Mouse (Mus musculus): ENCODE data around the gene Sp2. TPM values are rescaled to one million over a fixed set of nuclear protein-coding genes. Genes with fewer than 3 reads are reported as not detected.

The Sp2 gene
- total RNA-seq, 2 experiments from 2014 or later: 15.2 to 15.9 TPM

DNA sequence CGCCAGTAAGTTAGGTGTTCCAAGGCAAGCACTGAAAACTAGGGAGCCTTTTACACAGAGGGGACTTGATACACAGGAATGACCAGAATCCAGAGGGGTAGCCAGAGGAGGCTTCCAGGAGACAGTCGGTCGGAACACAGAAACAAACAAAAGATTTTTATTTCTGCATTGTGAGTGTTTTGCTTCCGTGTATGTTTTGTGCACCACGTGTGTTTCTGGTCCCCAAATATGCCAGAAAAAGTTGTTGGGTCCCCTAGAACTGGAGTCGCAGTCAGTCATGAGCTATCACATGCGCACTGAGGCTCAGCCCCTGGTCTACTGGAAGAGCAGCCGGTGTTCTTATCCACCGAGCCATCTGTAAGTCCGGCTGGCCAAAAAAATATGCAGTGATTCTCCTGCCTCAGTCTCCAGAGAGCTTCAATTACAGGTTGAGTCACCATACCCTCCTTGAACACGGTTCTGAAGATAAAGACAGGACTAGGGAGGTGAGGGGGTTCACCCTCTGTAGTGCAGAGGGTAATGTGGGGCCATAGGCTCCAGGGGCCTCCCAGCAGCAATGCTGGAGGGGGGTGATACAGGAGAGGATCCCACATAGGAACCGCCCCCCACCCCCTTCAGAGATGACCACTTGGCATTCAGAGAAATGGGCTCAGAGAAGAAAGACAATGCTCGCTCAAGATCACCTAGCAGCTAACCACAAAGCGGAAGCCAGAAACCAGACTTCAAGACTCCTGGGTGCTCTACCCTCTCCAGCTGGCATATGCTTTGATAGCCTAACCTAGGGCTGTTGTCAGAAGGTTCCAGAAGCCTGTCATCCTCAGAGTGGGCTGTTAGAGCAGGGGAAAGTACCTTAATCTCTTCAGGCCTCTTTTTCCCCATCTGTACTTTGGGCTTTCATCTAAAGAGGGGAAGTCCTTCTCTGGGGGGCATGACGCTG lies 13.3 kb upstream of the Sp2 start:
- DNase-seq: no peak

DNA sequence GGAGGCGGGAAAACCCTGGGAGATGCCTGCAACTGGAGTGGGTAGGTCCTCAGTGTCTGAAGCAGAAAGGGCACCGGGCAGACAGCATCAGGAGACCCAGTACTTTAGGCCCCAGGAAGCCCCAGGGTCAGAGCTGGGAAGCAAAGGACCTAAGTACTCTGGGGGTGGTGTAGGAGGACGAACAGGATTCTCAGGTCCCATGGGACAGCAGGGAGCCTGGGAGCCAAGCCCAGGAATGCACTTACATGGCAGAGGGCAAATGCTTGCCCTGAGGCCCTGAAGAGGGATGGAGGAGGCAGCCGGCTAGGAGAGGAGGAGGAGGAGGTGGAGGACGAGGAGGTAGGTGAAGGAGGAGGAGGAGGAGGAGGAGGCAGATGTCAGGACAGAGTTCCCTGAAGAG lies 12.3 kb upstream of the Sp2 start:
- no peak for DNase-seq

- no peak for DNase-seq
Observed at GRCm38 (mm10) chr11:96992722-96993311, 10.1 kb upstream of the Sp2 start.

DNA sequence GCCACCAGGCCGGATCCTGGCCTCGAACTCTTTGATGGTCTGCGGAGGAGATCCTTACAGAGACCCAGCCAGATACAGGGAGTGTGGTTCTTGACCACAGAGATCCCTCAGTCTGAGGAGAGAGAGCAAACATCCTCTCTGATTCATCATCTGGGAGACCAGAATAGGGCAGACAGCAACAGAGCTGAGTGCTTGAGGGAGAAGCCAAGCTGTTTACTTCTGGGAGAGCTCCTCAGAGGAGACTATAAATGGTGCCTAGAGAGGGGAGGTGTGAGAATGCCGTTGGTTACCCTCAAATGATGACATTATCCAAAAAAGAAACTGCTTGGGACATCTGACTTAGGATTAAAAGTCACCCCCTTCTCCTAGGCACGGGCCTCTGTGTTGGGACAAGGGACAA lies 8.7 kb upstream of the Sp2 start:
- DNase-seq: no peak

- DNase-seq: no peak
Observed at GRCm38 (mm10) chr11:96987873-96988655, 5.3 kb upstream of the Sp2 start.

- DNase-seq: no peak
Observed at GRCm38 (mm10) chr11:96986463-96986862, 3.7 kb upstream of the Sp2 start.

- no peak for DNase-seq
Observed at GRCm38 (mm10) chr11:96984903-96985302, 2.1 kb upstream of the Sp2 start.

DNA sequence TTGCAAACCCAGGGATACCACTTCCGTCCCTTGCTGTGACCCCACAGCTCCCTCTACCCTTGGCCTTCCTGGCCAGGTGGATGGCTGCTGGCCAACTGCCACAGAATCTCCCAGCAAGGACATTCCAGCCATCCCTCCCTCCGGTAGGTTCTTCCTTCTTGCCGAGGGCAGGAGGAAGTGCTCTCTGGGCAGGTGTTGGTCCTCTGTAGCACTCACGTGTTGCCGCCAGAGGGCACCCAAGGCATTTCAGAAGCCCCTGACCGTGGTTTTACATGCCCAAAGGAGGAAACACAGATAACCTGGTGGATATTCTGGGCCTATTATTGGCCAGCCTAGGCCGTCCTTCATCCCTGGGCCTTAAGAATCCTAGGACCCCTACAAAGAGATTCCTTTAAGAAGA lies 404 bp downstream of the Sp2 start:
- peak; percentile 76 for DNase-seq

GRCm38 (mm10) chr11:96981461-96981860 lies 1.3 kb downstream of the Sp2 start:
- no peak for DNase-seq

- DNase-seq: no peak
Observed at GRCm38 (mm10) chr11:96980021-96980420, 2.7 kb downstream of the Sp2 start.

GRCm38 (mm10) chr11:96979329-96979728 lies 3.4 kb downstream of the Sp2 start:
- no peak for DNase-seq

DNA sequence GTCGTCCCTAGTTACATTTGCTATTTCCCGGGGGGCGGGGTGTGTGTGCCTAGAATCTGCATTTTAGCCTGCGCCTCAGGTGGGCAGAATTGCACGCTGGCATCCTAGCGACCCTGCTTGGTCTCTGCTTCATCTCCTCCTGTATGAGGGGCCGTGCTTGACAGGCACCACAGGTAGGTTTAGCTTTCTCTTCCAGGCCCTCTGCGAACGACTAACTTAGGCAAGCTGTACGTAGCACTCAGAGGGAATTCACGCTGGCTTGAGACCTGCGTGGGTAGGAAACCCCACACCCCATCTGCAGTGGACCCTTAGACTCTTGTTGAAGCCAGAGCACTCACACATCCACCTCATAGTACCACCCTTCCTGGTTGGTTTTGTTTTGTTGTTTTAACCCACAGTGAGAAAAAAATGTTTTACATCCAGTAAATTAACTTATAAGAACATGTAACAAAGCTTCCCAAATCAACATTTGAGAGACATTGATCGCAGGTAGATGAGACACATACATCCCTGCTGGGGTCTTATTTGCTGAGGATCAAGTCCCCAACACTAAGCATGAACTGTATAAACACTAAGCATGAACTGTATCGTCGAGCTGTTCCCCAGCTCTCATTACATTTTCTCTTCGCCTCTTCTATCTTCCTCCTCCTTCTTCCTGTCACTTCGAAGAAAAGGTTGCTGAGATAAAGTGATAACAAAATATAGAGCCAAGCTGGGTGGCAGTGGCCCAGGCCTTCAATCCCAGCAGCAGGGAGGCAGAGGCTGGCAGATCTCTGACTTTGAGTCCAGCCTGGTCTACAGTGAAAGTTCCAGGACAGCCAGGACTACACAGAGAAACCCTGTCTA lies 4.1 kb downstream of the Sp2 start:
- no peak for DNase-seq

- DNase-seq: peak; percentile 96
Observed at GRCm38 (mm10) chr11:96977606-96978400, 5.0 kb downstream of the Sp2 start.

GRCm38 (mm10) chr11:96976911-96977591 lies 5.7 kb downstream of the Sp2 start:
- DNase-seq: peak; percentile 90

DNA sequence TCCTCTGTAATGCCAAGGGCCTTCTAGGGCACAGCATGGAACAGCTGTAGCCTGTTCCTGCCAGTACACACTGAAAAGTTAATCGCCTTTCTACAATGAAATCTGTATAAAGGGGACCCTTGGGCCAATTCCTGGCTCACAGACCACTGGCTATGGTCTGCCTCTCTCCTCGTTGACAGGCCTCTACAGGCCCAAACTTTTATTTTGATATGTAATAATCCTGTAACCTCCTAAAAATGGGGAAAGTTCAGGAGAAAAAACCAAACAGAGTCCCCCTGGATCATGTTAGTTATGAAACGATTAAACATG lies 6.4 kb downstream of the Sp2 start:
- no peak for DNase-seq

- DNase-seq: no peak
Observed at GRCm38 (mm10) chr11:96975511-96976378, 7.0 kb downstream of the Sp2 start.

- DNase-seq: no peak
Observed at GRCm38 (mm10) chr11:96974813-96975212, 7.9 kb downstream of the Sp2 start.

DNA sequence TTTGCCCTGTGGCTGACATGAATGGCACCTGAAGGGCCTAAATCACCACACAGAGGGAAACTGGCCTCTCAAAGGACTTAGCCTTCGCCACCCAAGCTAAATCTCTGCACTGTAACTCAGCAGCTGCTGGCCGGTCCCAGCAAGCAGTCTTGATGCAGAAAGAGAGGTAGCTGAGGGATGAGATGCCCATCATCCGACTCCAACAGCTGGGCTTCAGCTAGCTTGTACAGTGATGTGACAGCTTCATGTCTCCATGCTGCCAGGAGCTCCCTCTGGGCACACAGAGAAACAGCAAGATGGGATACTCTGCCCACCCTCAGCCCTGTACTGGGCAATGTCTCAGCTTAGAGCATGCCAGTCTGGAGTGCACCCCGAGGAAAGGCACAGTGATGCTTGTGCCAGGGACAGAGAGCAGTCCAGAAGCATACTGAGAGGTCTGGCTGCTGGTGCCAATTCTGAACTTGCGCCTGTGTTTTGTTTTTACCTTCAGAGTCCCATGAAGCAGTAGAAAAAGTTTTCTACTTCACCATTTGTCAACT lies 9.3 kb downstream of the Sp2 start:
- no peak for DNase-seq

- DNase-seq: no peak
Observed at GRCm38 (mm10) chr11:96972906-96973305, 9.9 kb downstream of the Sp2 start.

All from gastrocnemius, postnatal 10 days (tissue).